21 mouse cellular contexts compared by ENCODE assay signal in the genomic region with DNA sequence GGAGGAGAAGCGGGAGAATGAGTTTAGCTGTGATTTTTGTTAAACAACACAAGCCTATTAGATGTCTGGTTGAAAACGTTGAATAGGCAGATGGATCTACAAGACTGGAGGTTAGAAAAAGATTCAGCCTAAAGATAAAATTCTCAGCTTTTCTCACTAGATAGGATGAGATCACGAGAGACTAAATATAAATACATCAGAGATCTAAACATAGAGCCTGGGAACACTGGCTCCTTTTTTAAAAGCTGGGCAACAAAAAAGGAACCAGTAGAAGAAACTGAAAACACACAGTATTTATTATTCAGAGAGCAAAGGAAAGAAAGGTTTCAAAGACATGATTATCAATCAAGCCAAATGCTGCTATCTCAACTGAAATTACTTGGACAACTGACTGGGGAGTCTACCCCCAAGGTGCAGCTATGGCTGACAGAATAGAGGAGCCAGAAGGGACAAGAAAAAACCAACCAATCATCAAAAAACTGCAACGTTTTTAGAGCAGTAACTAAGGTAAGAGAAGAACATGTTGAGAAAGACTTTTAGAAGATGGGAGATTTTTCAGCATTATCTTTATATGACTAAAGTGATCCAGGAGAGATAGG. TPM values are rescaled to one million over a fixed set of nuclear protein-coding genes. Genes with fewer than 3 reads are reported as not detected.
DNase-seq lines count a peak whose midpoint lies in the region; ATAC-seq lines count a peak whose summit lies in the region.
"Had no signal": no experiment of that assay in that cellular context is flagged by ENCODE, and none has a peak within 500 bp of the region (broad histone marks: within the 10 kb centered on the region; RNA-seq: fewer than 3 reads in every experiment).

No protein-coding gene starts in this region.

- no peak for DNase-seq in frontal cortex, postnatal 10 days (ENCODE audit: low spot score in 2 of 2)
- DNase-seq in heart, adult 11 months = no peak
- DNase-seq in neural tube, embryonic 10.5 days (ENCODE audit: extremely low spot score, low spot score) = no peak
- DNase-seq in telencephalon, adult 2 months (ENCODE audit: low read depth, low spot score) = peak; percentile 84
- DNase-seq in T-cell, adult 2 months (ENCODE audit: low spot score) = no peak
- DNase-seq: adrenal gland, postnatal 25 days; cerebellum, postnatal 10 days; embryo, embryonic 11 days; kidney, adult 18-20 months; kidney, postnatal 10 days; lung, postnatal 14 days; thymus, adult 18-20 months had no signal

- H3K4me2 ChIP-seq in heart, embryonic 16.5 days (ENCODE audit: low read depth, low read length) = no peak overlapping the region
- no peak overlapping the region for H3K4me2 ChIP-seq in neural tube, embryonic 15.5 days
- H3K4me2 ChIP-seq: embryonic facial prominence, embryonic 15.5 days; limb, embryonic 12.5 days had no signal

- no peaks in the 10 kb centered on the region for H3K27me3 ChIP-seq in heart, embryonic 16.5 days (ENCODE audit: control insufficient read depth, insufficient read depth, low read length)
- H3K27me3 ChIP-seq in neural tube, embryonic 15.5 days (replicated peaks) = no peaks in the 10 kb centered on the region
- H3K27me3 ChIP-seq: embryonic facial prominence, embryonic 15.5 days; limb, embryonic 12.5 days; liver, embryonic 15.5 days had no signal

- ATAC-seq in frontal cortex, adult (ENCODE audit: low TSS enrichment) = peak; percentile 69
- no peak for ATAC-seq in heart, embryonic 16.5 days (replicated peaks; ENCODE audit: extremely low read depth, insufficient read depth, low FRiP score)
- ATAC-seq in neural tube, embryonic 15.5 days (ENCODE audit: low FRiP score) = no peak
- ATAC-seq: hindbrain, embryonic 16.5 days; midbrain, embryonic 16.5 days had no signal

- peaks cover 49% of the 10 kb centered on the region for H3K4me1 ChIP-seq in heart, embryonic 16.5 days (ENCODE audit: control insufficient read depth, insufficient read depth, low read length)
- H3K4me1 ChIP-seq in neural tube, embryonic 15.5 days = peaks cover 35% of the 10 kb centered on the region

- H3K36me3 ChIP-seq in heart, embryonic 16.5 days (ENCODE audit: control insufficient read depth, insufficient read depth) = no peaks in the 10 kb centered on the region
- H3K36me3 ChIP-seq in neural tube, embryonic 15.5 days = no peaks in the 10 kb centered on the region
- H3K36me3 ChIP-seq: embryonic facial prominence, embryonic 15.5 days; limb, embryonic 12.5 days; liver, embryonic 15.5 days had no signal

- H3K27ac ChIP-seq in heart, embryonic 16.5 days (ENCODE audit: low read length) = peak overlapping the region; percentile 89
- H3K27ac ChIP-seq in neural tube, embryonic 15.5 days (replicated peaks) = 0 out of 2 replicates have a peak overlapping the region, but pooled peaks have one; percentile 3
- H3K27ac ChIP-seq: forebrain, embryonic 10.5 days; limb, embryonic 12.5 days had no signal

- H3K9me3 ChIP-seq in heart, embryonic 16.5 days (replicated peaks; ENCODE audit: control insufficient read depth, low read length) = no peaks in the 10 kb centered on the region
- H3K9me3 ChIP-seq in neural tube, embryonic 15.5 days (replicated peaks) = no peaks in the 10 kb centered on the region
- H3K9me3 ChIP-seq: embryonic facial prominence, embryonic 15.5 days; forebrain, embryonic 10.5 days; limb, embryonic 12.5 days; liver, embryonic 15.5 days had no signal

- WGBS in heart, embryonic 16.5 days = 44% methylated on average over 4 of the region's 4 CpGs
- WGBS in neural tube, embryonic 15.5 days = 69% methylated on average over 4 of the region's 4 CpGs

- H3K9ac ChIP-seq in heart, embryonic 16.5 days (ENCODE audit: low read length) = no peak overlapping the region
- H3K9ac ChIP-seq in neural tube, embryonic 15.5 days (replicated peaks) = no peak overlapping the region
- H3K9ac ChIP-seq: embryonic facial prominence, embryonic 15.5 days; limb, embryonic 12.5 days; liver, embryonic 15.5 days had no signal

- no peak overlapping the region for H3K4me3 ChIP-seq in heart, embryonic 16.5 days (ENCODE audit: low read length)
- no peak overlapping the region for H3K4me3 ChIP-seq in neural tube, embryonic 15.5 days (replicated peaks)
- H3K4me3 ChIP-seq: embryonic facial prominence, embryonic 15.5 days; forebrain, embryonic 10.5 days; limb, embryonic 12.5 days; liver, embryonic 15.5 days had no signal

RNA-seq across cellular contexts. Expression of a gene that starts 10.6 kb away (rescaled TPM):
- 63.5 and 76.1 TPM in 2 replicates for polyA plus RNA-seq in heart, embryonic 16.5 days (2015; fragmentation: Nextera tagmentation; extraction: Ambion mirVana)
- polyA plus RNA-seq in neural tube, embryonic 15.5 days (2015; fragmentation: Nextera tagmentation; extraction: Ambion mirVana) = 120 and 130 TPM in 2 replicates
